Mouse (Mus musculus): Measurements from ENCODE around the gene Cyp3a59.

GRCm38 (mm10) chr5:146070099-146070498, 9.0 kb upstream of the Cyp3a59 start:
- TF ChIP-seq ZC3H11A (IDR thresholded peaks at IDR 0.05; ENCODE audit: low read depth, low read length) (no peak), MAZ (IDR thresholded peaks at IDR 0.05; ENCODE audit: low read depth, low read length) (no peak), CTCF (IDR thresholded peaks at IDR 0.05 in 2 of 3, conservative IDR thresholded peaks at IDR 0.05 in 1 of 3; ENCODE audit: control insufficient read depth in 1 of 3, insufficient read depth in 1 of 3, low read depth in 2 of 3, low read length in 3 of 3, poor library complexity in 1 of 3, severe bottlenecking in 1 of 3) (no peak), MAX (IDR thresholded peaks at IDR 0.05; ENCODE audit: low read length) (no peak), POLR2A (IDR thresholded peaks at IDR 0.05; ENCODE audit: control insufficient read depth in 1 of 2, insufficient read depth in 1 of 2, low read depth in 1 of 2, low read length in 2 of 2, poor library complexity in 1 of 2) (no peak), MYB (IDR thresholded peaks at IDR 0.05; ENCODE audit: low read depth, low read length) (no peak), TBP (IDR thresholded peaks at IDR 0.05; ENCODE audit: low read depth, low read length) (no peak), ZKSCAN1 (IDR thresholded peaks at IDR 0.05; ENCODE audit: low read depth, low read length) (no peak), TCF12 (IDR thresholded peaks at IDR 0.05; ENCODE audit: low read depth, low read length) (no peak), RCOR1 (IDR thresholded peaks at IDR 0.05; ENCODE audit: low read depth, low read length) (no peak), EP300 (IDR thresholded peaks at IDR 0.05; ENCODE audit: low read depth in 1 of 2, low read length in 2 of 2) (no peak), JUND (IDR thresholded peaks at IDR 0.05; ENCODE audit: low read depth, low read length) (no peak), CHD1 (IDR thresholded peaks at IDR 0.05; ENCODE audit: low read depth, low read length) (no peak)
